Mouse (Mus musculus) brain, embryonic 14.5 days (tissue): ENCODE results near the gene Lnp1.

Experiments
- CTCF ChIP-seq: fragments of 200-500 bp; IDR thresholded peaks from 2 replicates; pipeline ENCODE4 v1.5.1; 2012; ENCODE audit warnings: inconsistent platforms, mild to moderate bottlenecking, moderate library complexity, borderline replicate concordance; ENCODE audit not compliant: insufficient read depth, insufficient read length; ENCODE audit errors: extremely low read depth
- POLR2A ChIP-seq: fragments of 200-500 bp; IDR thresholded peaks from 2 replicates; pipeline ENCODE4 v1.6.1; 2012; ENCODE audit warnings: mild to moderate bottlenecking, inconsistent platforms, borderline replicate concordance; ENCODE audit not compliant: poor library complexity, insufficient read depth, insufficient read length, severe bottlenecking; ENCODE audit errors: extremely low read depth

- TF ChIP-seq POLR2A (no peak), CTCF (no peak)
Measured at GRCm38 (mm10) chr16:56917230-56917629, 10.6 kb downstream of the Lnp1 start.
